Mouse (Mus musculus) heart, adult 2 months (tissue): Measurements from ENCODE around the gene Rsl1d1. TPM values are rescaled to one million over a fixed set of nuclear protein-coding genes. Genes with fewer than 3 reads are reported as not detected.
A peak's percentile ranks its signal among the peaks of the same experiment; 100 is the strongest.

Source experiments
- DNase-seq, 2 experiments: peaks; one replicate each; pipeline ENCODE4 v3.0.0; 2021
- H3K27ac ChIP-seq: fragments of 200-600 bp; 2 replicates; pipeline ENCODE4 v1.8.1; 2022
- H3K27me3 ChIP-seq: fragments of 200-500 bp; 2 replicates; pipeline ENCODE4 v1.6.1; 2012; ENCODE audit warnings: mild to moderate bottlenecking, low read length, inconsistent platforms, mixed read lengths; ENCODE audit not compliant: control insufficient read depth, insufficient read depth
- H3K36me3 ChIP-seq: fragments of 200-500 bp; 2 replicates; pipeline ENCODE4 v1.6.1; 2012; ENCODE audit warnings: low read length, inconsistent platforms; ENCODE audit not compliant: control insufficient read depth, insufficient read depth
- H3K4me1 ChIP-seq: fragments of 200-500 bp; 2 replicates; pipeline ENCODE4 v1.6.1; 2011; ENCODE audit warnings: low read length; ENCODE audit not compliant: control insufficient read depth, insufficient read depth
- H3K4me3 ChIP-seq: fragments of 200-600 bp; 2 replicates; pipeline ENCODE4 v1.8.1; 2022
- H3K79me2 ChIP-seq: fragments of 200-500 bp; replicated peaks from 2 replicates; pipeline ENCODE4 v1.6.1; 2012; ENCODE audit warnings: mild to moderate bottlenecking, inconsistent platforms, low read length, moderate library complexity, mixed read lengths; ENCODE audit not compliant: control insufficient read depth, insufficient read depth
- H3K9ac ChIP-seq: fragments of 200-500 bp; 2 replicates; pipeline ENCODE4 v1.6.1; 2012; ENCODE audit warnings: low read depth, mild to moderate bottlenecking, control low read depth, inconsistent platforms, low read length, mixed read lengths
- CTCF ChIP-seq: fragments of 200-600 bp; IDR thresholded peaks from 2 replicates; pipeline ENCODE4 v1.8.1; 2022; ENCODE audit warnings: antibody characterized with exemption, mild to moderate bottlenecking, moderate library complexity
- EP300 ChIP-seq: fragments of 200-500 bp; IDR thresholded peaks from 2 replicates; pipeline ENCODE4 v1.6.1; 2011; ENCODE audit warnings: low read depth, low read length, control low read depth; ENCODE audit not compliant: insufficient read depth
- POLR2A ChIP-seq: fragments of 200-500 bp; IDR thresholded peaks from 2 replicates; pipeline ENCODE4 v1.6.1; 2011; ENCODE audit warnings: mild to moderate bottlenecking, low read depth, low read length, control low read depth; ENCODE audit not compliant: insufficient read depth
- WGBS: fragments of 180-500 bp; shearing (Covaris S2); methylation state at CpG from one replicate; pipeline ENCODE4 v1.1.7; 2018; 5-methylcytosine and 5-hydroxymethylcytosine counted together
- intact Hi-C: fragments of 180-260 bp; cut with DNase I; formaldehyde crosslinking; loops from one replicate; pipeline ENCODE4 v1.15.1; 2025
- polyA plus RNA-seq: library from polyadenylated mRNA; depleted of rRNA; stranded (reverse); fragments of >200 nt; gene quantifications from 2 replicates; pipeline ENCODE4 v1.2.3, GENCODE M21; 2012
- total RNA-seq, 2 experiments: library from RNA; stranded (reverse); gene quantifications; 2 replicates each; pipeline ENCODE4 v1.2.3; 2021

The Rsl1d1 gene
- total and polyA plus RNA-seq, 3 experiments = 9.4 to 52.8 (median 51.6) TPM

- TF ChIP-seq EP300 (no peak), POLR2A (no peak), CTCF (no peak)
- intact Hi-C loops = loop anchor here (2.0 to 5.0 kb wide), 4 partner anchors 27 to 214 kb away; partner anchors contain the start of genes Gspt1, Snx29 and Zc3h7a
- Histone ChIP-seq H3K79me2 (no peaks in the 10 kb centered on the region), H3K27ac (peak overlapping the region; percentile 84), H3K36me3 (peaks cover 2% of the 10 kb centered on the region; the same call in 1 of the 2 replicates), H3K4me3 (peak overlapping the region; percentile 91), H3K9ac (peak overlapping the region; percentile 35), H3K4me1 (peaks cover 2% of the 10 kb centered on the region; the same call in 1 of the 2 replicates), H3K27me3 (no peaks in the 10 kb centered on the region)
- DNase-seq = no peak
- 4% methylated on average over 24 of the region's 24 CpGs for WGBS
These were observed 664 bp upstream of the Rsl1d1 start for GRCm38 (mm10) chr16:11203600-11204390.

DNA sequence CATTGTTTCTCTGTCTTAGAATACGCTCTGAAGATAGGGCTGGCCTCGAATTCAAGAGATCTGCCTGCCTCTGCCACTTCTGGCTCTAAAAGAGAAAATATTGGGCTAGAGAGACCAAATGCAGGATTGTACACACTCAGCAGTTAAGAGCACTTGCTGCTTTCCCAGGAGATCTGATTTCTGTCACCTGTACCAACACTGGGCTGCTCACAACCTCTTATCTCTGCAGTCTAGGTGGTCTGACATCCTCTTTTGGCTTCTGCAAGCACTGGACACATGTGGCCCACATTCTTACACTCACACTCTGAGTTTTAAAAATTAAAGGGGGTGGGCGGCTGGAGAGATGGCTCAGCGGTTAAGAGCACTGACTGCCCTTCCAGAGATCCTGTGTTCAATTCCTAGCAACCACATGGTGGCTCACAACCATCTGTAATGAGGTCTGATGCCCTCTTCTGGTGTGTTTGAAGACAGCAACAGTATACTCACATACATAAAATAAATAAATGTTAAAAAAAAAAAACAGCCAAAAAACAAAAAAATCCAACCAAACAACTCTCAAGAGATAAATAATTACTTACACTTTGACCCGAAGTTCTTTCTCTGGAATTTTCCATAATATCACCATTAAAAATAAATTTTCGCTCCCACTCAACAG lies 1.3 kb downstream of the Rsl1d1 start:
- intact Hi-C loops = loop anchor here (2.0 to 5.0 kb wide), 4 partner anchors 25 to 215 kb away; partner anchors contain the start of genes Gspt1, Snx29 and Zc3h7a
- peaks cover 2% of the 10 kb centered on the region; the same call in 1 of the 2 replicates for H3K4me1 ChIP-seq
- no peak overlapping the region for H3K9ac ChIP-seq
- H3K4me3 ChIP-seq = peak overlapping the region; percentile 91
- H3K36me3 ChIP-seq = peaks cover 2% of the 10 kb centered on the region
- no peaks in the 10 kb centered on the region for H3K79me2 ChIP-seq
- no peaks in the 10 kb centered on the region for H3K27me3 ChIP-seq
- DNase-seq = no peak
- no peak overlapping the region for H3K27ac ChIP-seq
- TF ChIP-seq CTCF = no peak
- TF ChIP-seq EP300 = no peak
- no peak for TF ChIP-seq POLR2A
- WGBS = 69% methylated on average over 6 of the region's 6 CpGs

DNA sequence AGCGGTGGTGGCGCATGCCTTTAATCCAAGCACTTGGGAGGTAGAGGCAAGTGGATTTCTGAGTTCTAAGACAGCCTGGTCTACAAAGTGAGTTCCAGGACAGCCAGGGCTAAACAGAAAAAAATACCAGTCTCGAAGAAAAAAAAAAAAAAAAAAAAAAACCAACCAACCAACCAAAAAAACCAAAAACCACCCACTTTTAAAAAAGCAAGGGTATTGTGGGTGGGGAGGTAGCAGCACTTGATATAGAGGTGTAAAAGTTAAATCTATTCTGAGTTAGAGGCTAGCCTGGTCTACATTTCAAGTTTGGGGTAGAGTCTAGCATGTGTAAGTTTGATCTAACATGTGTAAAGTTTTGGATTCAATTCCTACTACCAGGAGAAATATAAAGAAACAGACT lies 2.9 kb downstream of the Rsl1d1 start:
- Histone ChIP-seq H3K4me1 (peaks cover 2% of the 10 kb centered on the region; the same call in 1 of the 2 replicates), H3K27ac (no peak overlapping the region), H3K4me3 (no peak overlapping the region), H3K9ac (no peak overlapping the region), H3K27me3 (no peaks in the 10 kb centered on the region), H3K79me2 (no peaks in the 10 kb centered on the region), H3K36me3 (peaks cover 5% of the 10 kb centered on the region)
- 89% methylated on average over 3 of the region's 3 CpGs for WGBS
- TF ChIP-seq EP300 (no peak), CTCF (no peak), POLR2A (no peak)
- no peak for DNase-seq
- intact Hi-C loops = loop anchor here (5.0 kb wide), 1 partner anchor 217 kb away; no protein-coding TSS in a partner anchor

DNA sequence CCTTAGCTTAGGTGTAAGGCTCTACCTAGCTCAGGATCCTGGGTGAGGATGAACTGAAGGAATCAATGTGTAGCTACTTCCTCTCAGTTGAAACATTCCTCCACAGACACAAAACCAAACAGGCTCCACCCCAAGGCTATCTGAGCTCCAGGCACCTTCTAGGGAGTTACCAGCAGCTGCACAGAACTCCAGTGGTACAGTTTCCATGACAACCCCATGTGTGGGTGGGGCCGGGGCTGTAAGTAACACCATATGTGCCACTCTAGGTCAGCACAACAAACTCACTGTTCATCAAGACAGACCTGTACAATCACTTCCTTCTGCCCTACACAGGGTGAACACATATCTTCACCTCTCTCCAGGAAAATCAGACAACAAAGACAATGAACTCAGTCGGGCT lies 4.7 kb downstream of the Rsl1d1 start:
- intact Hi-C loops = no loop called here
- Histone ChIP-seq H3K27ac (no peak overlapping the region), H3K4me3 (no peak overlapping the region), H3K9ac (no peak overlapping the region), H3K36me3 (peaks cover 5% of the 10 kb centered on the region), H3K4me1 (peaks cover 2% of the 10 kb centered on the region; the same call in 1 of the 2 replicates), H3K27me3 (no peaks in the 10 kb centered on the region), H3K79me2 (no peaks in the 10 kb centered on the region)
- TF ChIP-seq EP300 = no peak
- TF ChIP-seq CTCF = no peak
- no peak for TF ChIP-seq POLR2A
- no peak for DNase-seq
- 75% methylated on average over 2 of the region's 2 CpGs for WGBS

GRCm38 (mm10) chr16:11197052-11197451 lies 6.1 kb downstream of the Rsl1d1 start:
- Histone ChIP-seq H3K4me1 (peaks cover 2% of the 10 kb centered on the region; the same call in 1 of the 2 replicates), H3K4me3 (no peak overlapping the region), H3K27ac (no peak overlapping the region), H3K79me2 (no peaks in the 10 kb centered on the region), H3K9ac (no peak overlapping the region), H3K36me3 (peaks cover 5% of the 10 kb centered on the region), H3K27me3 (no peaks in the 10 kb centered on the region)
- 72% methylated on average over 4 of the region's 4 CpGs for WGBS
- DNase-seq = no peak
- intact Hi-C loops = no loop called here
- TF ChIP-seq POLR2A (no peak), CTCF (no peak), EP300 (no peak)
